ENCODE assay signal across 13 mouse cellular contexts in genomic region chr2:33345956-33346355, GRCm38 (mm10). TPM values are rescaled to one million over a fixed set of nuclear protein-coding genes. Genes with fewer than 3 reads are reported as not detected.
DNase-seq lines count a peak whose midpoint lies in the region; ATAC-seq and TF ChIP-seq lines count a peak whose summit lies in the region.
"Had no signal": no experiment of that assay in that cellular context is flagged by ENCODE, and none has a peak within 500 bp of the region (broad histone marks: within the 10 kb centered on the region; RNA-seq: fewer than 3 reads in every experiment).

No protein-coding gene starts in this region.

- ATAC-seq in hindbrain, postnatal 0 days, result no peak
- no peak for ATAC-seq in heart, embryonic 13.5 days (ENCODE audit: extremely low read depth, insufficient number of reproducible peaks, low FRiP score, low TSS enrichment)
- ATAC-seq in kidney, embryonic 15.5 days (replicated peaks; ENCODE audit: low FRiP score), result no peak

- no peaks in the 10 kb centered on the region for H3K27me3 ChIP-seq in hindbrain, postnatal 0 days (ENCODE audit: insufficient read depth, low read length)
- no peaks in the 10 kb centered on the region for H3K27me3 ChIP-seq in hindbrain, embryonic 10.5 days (ENCODE audit: insufficient read depth, poor library complexity, severe bottlenecking)
- no peaks in the 10 kb centered on the region for H3K27me3 ChIP-seq in heart, embryonic 13.5 days (replicated peaks)
- no peaks in the 10 kb centered on the region for H3K27me3 ChIP-seq in kidney, embryonic 15.5 days
- H3K27me3 ChIP-seq: liver, embryonic 15.5 days had no signal

- no peaks in the 10 kb centered on the region for H3K36me3 ChIP-seq in hindbrain, postnatal 0 days (ENCODE audit: insufficient read depth, low read length)
- H3K36me3 ChIP-seq in hindbrain, embryonic 10.5 days, result no peaks in the 10 kb centered on the region
- no peaks in the 10 kb centered on the region for H3K36me3 ChIP-seq in heart, embryonic 13.5 days
- no peaks in the 10 kb centered on the region for H3K36me3 ChIP-seq in kidney, embryonic 15.5 days
- H3K36me3 ChIP-seq: liver, embryonic 15.5 days had no signal

- H3K4me1 ChIP-seq in hindbrain, postnatal 0 days (ENCODE audit: insufficient read depth, low read length), result peaks cover 15% of the 10 kb centered on the region; the same call in 1 of the 2 replicates
- peaks cover 34% of the 10 kb centered on the region for H3K4me1 ChIP-seq in hindbrain, embryonic 10.5 days (replicated peaks)
- H3K4me1 ChIP-seq in heart, embryonic 13.5 days, result peaks cover 55% of the 10 kb centered on the region
- peaks cover 8% of the 10 kb centered on the region for H3K4me1 ChIP-seq in kidney, embryonic 15.5 days
- H3K4me1 ChIP-seq: liver, embryonic 15.5 days had no signal

- no peak for DNase-seq in hindbrain, postnatal 0 days (ENCODE audit: low spot score)
- DNase-seq in hindbrain, embryonic 10.5 days (ENCODE audit: low spot score), result no peak
- DNase-seq in 3T3-L1 (ENCODE audit: low read depth, low spot score), result peak; percentile 45
- peak; percentile 85 for DNase-seq in brain, adult 2 months (ENCODE audit: low read depth, low spot score)
- DNase-seq in left cerebral cortex, postnatal 14 days (ENCODE audit: low spot score in 2 of 2), result no peak
- no peak for DNase-seq in cerebellum, postnatal 4 days (ENCODE audit: low spot score in 2 of 2)
- DNase-seq: adrenal gland, adult 2 months; cerebellum, adult 8-10 months; kidney, adult 18-20 months; thymus, postnatal 25 days had no signal

- peak overlapping the region; percentile 26; the same call in 1 of the 2 replicates for H3K27ac ChIP-seq in hindbrain, postnatal 0 days
- no peak overlapping the region for H3K27ac ChIP-seq in hindbrain, embryonic 10.5 days
- peak overlapping the region; percentile 65 for H3K27ac ChIP-seq in heart, embryonic 13.5 days (replicated peaks)
- H3K27ac ChIP-seq in kidney, embryonic 15.5 days, result no peak overlapping the region
- H3K27ac ChIP-seq: liver, embryonic 15.5 days had no signal

- H3K9ac ChIP-seq in hindbrain, postnatal 0 days (replicated peaks; ENCODE audit: low read length), result no peak overlapping the region
- H3K9ac ChIP-seq in heart, embryonic 13.5 days, result peak overlapping the region; percentile 69; the same call in 1 of the 2 replicates
- no peak overlapping the region for H3K9ac ChIP-seq in kidney, embryonic 15.5 days
- H3K9ac ChIP-seq: liver, embryonic 15.5 days had no signal

- TF ChIP-seq CTCF in hindbrain, postnatal 0 days (IDR thresholded peaks at IDR 0.05; ENCODE audit: low read depth), result no peak

- 63% methylated on average over 4 of the region's 4 CpGs for WGBS in hindbrain, postnatal 0 days
- WGBS in hindbrain, embryonic 10.5 days, result 74% methylated on average over 4 of the region's 4 CpGs
- WGBS in heart, embryonic 13.5 days, result 70% methylated on average over 4 of the region's 4 CpGs
- 62% methylated on average over 4 of the region's 4 CpGs for WGBS in kidney, embryonic 15.5 days

- no peaks in the 10 kb centered on the region for H3K9me3 ChIP-seq in hindbrain, postnatal 0 days (ENCODE audit: low read length)
- H3K9me3 ChIP-seq in hindbrain, embryonic 10.5 days, result no peaks in the 10 kb centered on the region
- H3K9me3 ChIP-seq in heart, embryonic 13.5 days, result no peaks in the 10 kb centered on the region
- H3K9me3 ChIP-seq in kidney, embryonic 15.5 days (replicated peaks), result no peaks in the 10 kb centered on the region
- H3K9me3 ChIP-seq: liver, embryonic 15.5 days had no signal

- intact Hi-C loops in left cerebral cortex, postnatal 14 days (cut with DNase I), result loop anchor here (5.0 kb wide), 1 partner anchor 129 kb away; the partner anchor contains the start of gene Angptl2

- no peak overlapping the region for H3K4me2 ChIP-seq in hindbrain, postnatal 0 days (ENCODE audit: low read depth, low read length)
- H3K4me2 ChIP-seq in heart, embryonic 13.5 days, result no peak overlapping the region
- no peak overlapping the region for H3K4me2 ChIP-seq in kidney, embryonic 15.5 days
- H3K4me2 ChIP-seq: liver, embryonic 15.5 days had no signal

- no peak overlapping the region for H3K4me3 ChIP-seq in hindbrain, postnatal 0 days (ENCODE audit: low read length)
- no peak overlapping the region for H3K4me3 ChIP-seq in hindbrain, embryonic 10.5 days
- H3K4me3 ChIP-seq in heart, embryonic 13.5 days, result no peak overlapping the region
- H3K4me3 ChIP-seq in kidney, embryonic 15.5 days (replicated peaks), result no peak overlapping the region
- H3K4me3 ChIP-seq: liver, embryonic 15.5 days had no signal

RNA-seq across cellular contexts. Expression of gene Ralgps1, which starts 25.3 kb away (rescaled TPM):
- total RNA-seq in hindbrain, postnatal 0 days (2014; rRNA removed), result 69.9 and 75.5 TPM in 2 replicates
- 18.8 and 20.7 TPM in 2 replicates for polyA plus RNA-seq in hindbrain, postnatal 0 days (2015; fragmentation: Nextera tagmentation; extraction: Ambion mirVana)
- polyA plus RNA-seq in hindbrain, embryonic 10.5 days (2016; fragmentation: Nextera tagmentation; extraction: Ambion mirVana), result 7.5 and 12.2 TPM in 2 replicates
- 3.7 and 3.9 TPM in 2 replicates for polyA plus RNA-seq in heart, embryonic 13.5 days (2015; fragmentation: Nextera tagmentation; extraction: Ambion mirVana)
- total RNA-seq in left cerebral cortex, postnatal 14 days (2021), result 10 to 100 TPM; 60.3 to 64.5 TPM
- 5.5 and 5.9 TPM in 2 replicates for polyA plus RNA-seq in kidney, embryonic 15.5 days (2015; fragmentation: Nextera tagmentation; extraction: Ambion mirVana)

Comparison
In these comparisons a context has a peak if more than half of its experiments do, and no peak if none do; other contexts are left out.
1. H3K27ac ChIP-seq: peak in hindbrain, postnatal 0 days (single experiment) and heart, embryonic 13.5 days (single experiment); none in hindbrain, embryonic 10.5 days (single experiment) and kidney, embryonic 15.5 days (single experiment).
2. DNase-seq: peak in 3T3-L1 (single experiment) and brain, adult 2 months (single experiment); none in hindbrain, postnatal 0 days (single experiment), hindbrain, embryonic 10.5 days (single experiment), left cerebral cortex, postnatal 14 days (0 of 2) and cerebellum, postnatal 4 days (0 of 2).